Mouse (Mus musculus): ENCODE results near the gene Lefty2. TPM values are rescaled to one million over a fixed set of nuclear protein-coding genes. Genes with fewer than 3 reads are reported as not detected.

The Lefty2 gene
- 0.28 and 0.59 TPM in 2 replicates for polyA plus RNA-seq (2021; fragmentation: Nextera tagmentation)
- long read RNA-seq, experiment 1, partial matches to known transcripts, result 2 of 5 reads
- long read RNA-seq, experiment 1, other reads (novel, unspliced or antisense), result 0 of 5 reads
- long read RNA-seq, experiment 2, result 0 reads

GRCm38 (mm10) chr1:180892808-180893207 is at the start of gene Lefty2:
Gene Lefty2 (plus strand): TSS chr1:180893108.

GRCm38 (mm10) chr1:180850316-180851270 is 42.3 kb upstream of the Lefty2 start, which contains the start of gene Sde2:
Gene Sde2 (plus strand): TSS chr1:180851127.

DNA sequence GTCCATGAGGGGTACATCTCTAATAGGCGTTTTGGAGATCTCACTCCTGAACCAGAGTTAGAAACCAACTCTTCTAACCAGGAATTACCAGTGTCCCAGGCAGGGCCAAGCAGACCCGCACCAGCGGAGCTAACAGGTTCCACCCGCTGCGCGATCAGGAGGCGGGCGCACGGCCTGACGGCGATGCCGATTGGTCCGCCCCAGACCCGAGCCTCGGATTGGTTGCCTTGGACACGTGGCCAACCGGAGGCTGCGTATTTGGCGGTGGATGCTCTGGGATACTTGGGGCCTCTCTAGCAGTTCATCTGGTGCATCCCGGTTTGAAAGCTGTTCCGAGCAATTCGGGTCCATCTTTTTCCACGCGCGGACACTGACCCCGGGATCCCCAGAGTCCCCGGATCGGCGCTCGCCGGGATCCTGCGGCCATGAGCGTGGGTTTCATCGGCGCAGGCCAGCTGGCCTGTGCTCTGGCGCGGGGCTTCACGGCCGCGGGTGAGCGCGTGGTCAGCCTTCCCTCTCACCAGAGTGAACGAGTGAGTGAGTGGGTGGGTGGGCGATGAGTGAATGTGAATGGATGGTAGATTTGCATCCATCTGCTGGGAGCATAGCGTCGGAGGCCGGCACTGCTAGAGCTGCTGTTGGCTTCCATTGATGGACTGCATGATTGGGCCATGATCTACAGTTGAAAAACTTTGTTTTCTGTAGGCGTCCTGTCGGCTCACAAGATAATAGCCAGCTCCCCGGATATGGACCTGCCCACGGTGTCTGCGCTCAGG is 11.3 kb downstream of the Lefty2 start, which contains the start of gene Pycr2:
Pycr2 (plus strand) TSS at position 255 of the 776 bp plus-strand sequence.

GRCm38 (mm10) chr1:180934467-180935419 is 41.8 kb downstream of the Lefty2 start, which contains the start of gene Lefty1:
Gene Lefty1 (plus strand): TSS chr1:180935022.

DNA sequence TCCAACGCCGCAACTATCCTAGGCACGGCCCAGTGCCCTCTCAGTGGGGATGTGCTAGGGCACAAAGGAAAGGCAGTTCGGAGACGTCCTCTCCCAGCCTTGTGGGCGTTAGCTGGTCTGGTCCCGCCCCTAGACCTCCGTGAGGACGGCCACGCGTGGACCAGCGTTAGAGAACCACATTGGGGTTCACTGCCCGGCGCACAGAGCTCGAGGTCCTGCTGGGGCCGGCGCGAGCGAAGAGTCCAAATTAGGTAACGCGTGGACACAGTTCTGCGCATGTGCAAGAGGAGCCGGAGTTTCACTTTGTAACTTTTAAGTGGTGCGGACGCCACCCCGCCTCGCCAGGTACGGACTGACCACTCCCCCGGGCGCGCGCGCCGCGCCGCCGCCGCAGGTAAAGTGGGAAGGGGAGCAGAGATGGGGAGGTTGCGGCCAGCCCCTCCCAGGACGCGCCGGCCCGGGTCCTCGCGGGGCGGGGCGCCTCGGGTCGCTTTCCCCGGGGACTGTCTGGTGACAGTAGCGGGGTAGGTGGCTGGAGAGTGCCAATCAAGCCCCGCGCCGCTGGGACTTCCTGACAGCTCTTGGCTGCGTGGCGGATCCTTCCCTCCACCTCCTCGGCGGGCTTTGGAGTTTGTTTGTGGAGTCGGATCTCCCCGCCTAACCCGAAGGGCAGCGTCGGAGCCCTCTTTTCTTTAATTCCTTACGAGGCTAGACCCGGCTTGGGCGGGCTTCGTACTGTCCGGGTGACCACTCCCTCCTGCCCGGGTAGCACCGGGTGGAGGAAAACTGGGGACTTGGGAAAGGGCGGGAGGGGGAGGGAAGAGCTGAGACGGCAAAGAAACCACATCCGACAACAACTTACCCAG is 49.5 kb downstream of the Lefty2 start, which contains the start of gene Tmem63a:
Tmem63a (plus strand) TSS at position 179 of the 866 bp plus-strand sequence.

Other genes with a start within 250 kb of the Lefty2 start
- not detected in 2 replicates for gene Mixl1, start 196.1 kb upstream of the Lefty2 start, polyA plus RNA-seq (2021; fragmentation: Nextera tagmentation)
- gene Acbd3, start 167.1 kb upstream of the Lefty2 start, polyA plus RNA-seq (2021; fragmentation: Nextera tagmentation), result 6.0 TPM in 2 replicates
- 246 and 299 TPM in 2 replicates for gene H3f3a, start 79.2 kb upstream of the Lefty2 start, polyA plus RNA-seq (2021; fragmentation: Nextera tagmentation)
- gene Sde2, start 42.0 kb upstream of the Lefty2 start, polyA plus RNA-seq (2021; fragmentation: Nextera tagmentation), result 13.4 and 16.2 TPM in 2 replicates
- 65.0 and 74.7 TPM in 2 replicates for gene Pycr2, start 11.2 kb downstream of the Lefty2 start, polyA plus RNA-seq (2021; fragmentation: Nextera tagmentation)
- 2.5 and 2.7 TPM in 2 replicates for gene Lefty1, start 41.9 kb downstream of the Lefty2 start, polyA plus RNA-seq (2021; fragmentation: Nextera tagmentation)
- 18.8 and 20.1 TPM in 2 replicates for gene Tmem63a, start 49.2 kb downstream of the Lefty2 start, polyA plus RNA-seq (2021; fragmentation: Nextera tagmentation)
- gene Ephx1, start 127.8 kb downstream of the Lefty2 start, polyA plus RNA-seq (2021; fragmentation: Nextera tagmentation), result 15.9 and 21.4 TPM in 2 replicates
- not detected in 2 replicates for gene 9130409I23Rik, start 158.1 kb downstream of the Lefty2 start, polyA plus RNA-seq (2021; fragmentation: Nextera tagmentation)